Mouse (Mus musculus): ENCODE results near the gene Hdhd5. TPM values are rescaled to one million over a fixed set of nuclear protein-coding genes. Genes with fewer than 3 reads are reported as not detected.

Gene Hdhd5
- polyA plus RNA-seq, 1 experiment: 33.0 TPM

- Histone ChIP-seq H3K4me1 (ENCODE audit: control insufficient read depth, insufficient read depth, low read length) (peaks cover 2% of the 10 kb centered on the region; the same call in 1 of the 2 replicates), H3K27ac (ENCODE audit: control insufficient read depth, insufficient read depth, low read depth, low read length) (no peak overlapping the region), H3K4me3 (ENCODE audit: control insufficient read depth, low read depth, low read length) (no peak overlapping the region), H3K27me3 (ENCODE audit: control insufficient read depth, insufficient read depth, low read length) (no peaks in the 10 kb centered on the region), H3K36me3 (ENCODE audit: control insufficient read depth, insufficient read depth, low read length) (no peaks in the 10 kb centered on the region)
- no peak for TF ChIP-seq POLR2A (IDR thresholded peaks at IDR 0.05; ENCODE audit: control insufficient read depth, low read depth, low read length)
- TF ChIP-seq CTCF (IDR thresholded peaks at IDR 0.05; ENCODE audit: control insufficient read depth, insufficient read depth, insufficient replicate concordance, low read depth, low read length): no peak
Observed at GRCm38 (mm10) chr6:120475288-120475687, 55.8 kb downstream of the Hdhd5 start.

- no peak overlapping the region for H3K27ac ChIP-seq (ENCODE audit: control insufficient read depth, insufficient read depth, low read depth, low read length)
- no peaks in the 10 kb centered on the region for H3K27me3 ChIP-seq (ENCODE audit: control insufficient read depth, insufficient read depth, low read length)
- TF ChIP-seq POLR2A (IDR thresholded peaks at IDR 0.05; ENCODE audit: control insufficient read depth, low read depth, low read length): no peak
- no peak for TF ChIP-seq CTCF (IDR thresholded peaks at IDR 0.05; ENCODE audit: control insufficient read depth, insufficient read depth, insufficient replicate concordance, low read depth, low read length)
- H3K4me1 ChIP-seq (ENCODE audit: control insufficient read depth, insufficient read depth, low read length): peaks cover 2% of the 10 kb centered on the region; the same call in 1 of the 2 replicates
- no peaks in the 10 kb centered on the region for H3K36me3 ChIP-seq (ENCODE audit: control insufficient read depth, insufficient read depth, low read length)
- H3K4me3 ChIP-seq (ENCODE audit: control insufficient read depth, low read depth, low read length): no peak overlapping the region
Observed at GRCm38 (mm10) chr6:120473427-120473826, 57.7 kb downstream of the Hdhd5 start.

- H3K36me3 ChIP-seq (ENCODE audit: control insufficient read depth, insufficient read depth, low read length): no peaks in the 10 kb centered on the region
- TF ChIP-seq CTCF (IDR thresholded peaks at IDR 0.05; ENCODE audit: control insufficient read depth, insufficient read depth, insufficient replicate concordance, low read depth, low read length): no peak
- TF ChIP-seq POLR2A (IDR thresholded peaks at IDR 0.05; ENCODE audit: control insufficient read depth, low read depth, low read length): no peak
- no peaks in the 10 kb centered on the region for H3K27me3 ChIP-seq (ENCODE audit: control insufficient read depth, insufficient read depth, low read length)
- H3K4me3 ChIP-seq (ENCODE audit: control insufficient read depth, low read depth, low read length): no peak overlapping the region
- H3K27ac ChIP-seq (ENCODE audit: control insufficient read depth, insufficient read depth, low read depth, low read length): no peak overlapping the region
- H3K4me1 ChIP-seq (ENCODE audit: control insufficient read depth, insufficient read depth, low read length): peaks cover 2% of the 10 kb centered on the region; the same call in 1 of the 2 replicates
Observed at GRCm38 (mm10) chr6:120472455-120473140, 58.5 kb downstream of the Hdhd5 start.

- H3K27ac ChIP-seq (ENCODE audit: control insufficient read depth, insufficient read depth, low read depth, low read length): peak overlapping the region; percentile 44; the same call in 1 of the 2 replicates
- no peaks in the 10 kb centered on the region for H3K36me3 ChIP-seq (ENCODE audit: control insufficient read depth, insufficient read depth, low read length)
- peaks cover 2% of the 10 kb centered on the region; the same call in 1 of the 2 replicates for H3K4me1 ChIP-seq (ENCODE audit: control insufficient read depth, insufficient read depth, low read length)
- no peaks in the 10 kb centered on the region for H3K27me3 ChIP-seq (ENCODE audit: control insufficient read depth, insufficient read depth, low read length)
- TF ChIP-seq CTCF (IDR thresholded peaks at IDR 0.05; ENCODE audit: control insufficient read depth, insufficient read depth, insufficient replicate concordance, low read depth, low read length) (no peak), POLR2A (IDR thresholded peaks at IDR 0.05; ENCODE audit: control insufficient read depth, low read depth, low read length) (no peak)
- H3K4me3 ChIP-seq (ENCODE audit: control insufficient read depth, low read depth, low read length): no peak overlapping the region
Observed at GRCm38 (mm10) chr6:120471991-120472441, 59.1 kb downstream of the Hdhd5 start.

GRCm38 (mm10) chr6:120470666-120471065 lies 60.5 kb downstream of the Hdhd5 start:
- H3K4me1 ChIP-seq (ENCODE audit: control insufficient read depth, insufficient read depth, low read length): peaks cover 2% of the 10 kb centered on the region; the same call in 1 of the 2 replicates
- no peaks in the 10 kb centered on the region for H3K36me3 ChIP-seq (ENCODE audit: control insufficient read depth, insufficient read depth, low read length)
- no peak overlapping the region for H3K27ac ChIP-seq (ENCODE audit: control insufficient read depth, insufficient read depth, low read depth, low read length)
- no peak overlapping the region for H3K4me3 ChIP-seq (ENCODE audit: control insufficient read depth, low read depth, low read length)
- TF ChIP-seq CTCF (IDR thresholded peaks at IDR 0.05; ENCODE audit: control insufficient read depth, insufficient read depth, insufficient replicate concordance, low read depth, low read length): no peak
- TF ChIP-seq POLR2A (IDR thresholded peaks at IDR 0.05; ENCODE audit: control insufficient read depth, low read depth, low read length): no peak
- H3K27me3 ChIP-seq (ENCODE audit: control insufficient read depth, insufficient read depth, low read length): no peaks in the 10 kb centered on the region

- no peak overlapping the region for H3K4me3 ChIP-seq (ENCODE audit: control insufficient read depth, low read depth, low read length)
- TF ChIP-seq CTCF (IDR thresholded peaks at IDR 0.05; ENCODE audit: control insufficient read depth, insufficient read depth, insufficient replicate concordance, low read depth, low read length): no peak
- no peak for TF ChIP-seq POLR2A (IDR thresholded peaks at IDR 0.05; ENCODE audit: control insufficient read depth, low read depth, low read length)
- peaks cover 4% of the 10 kb centered on the region; the same call in 1 of the 2 replicates for H3K4me1 ChIP-seq (ENCODE audit: control insufficient read depth, insufficient read depth, low read length)
- no peak overlapping the region for H3K27ac ChIP-seq (ENCODE audit: control insufficient read depth, insufficient read depth, low read depth, low read length)
- H3K36me3 ChIP-seq (ENCODE audit: control insufficient read depth, insufficient read depth, low read length): no peaks in the 10 kb centered on the region
- no peaks in the 10 kb centered on the region for H3K27me3 ChIP-seq (ENCODE audit: control insufficient read depth, insufficient read depth, low read length)
Observed at GRCm38 (mm10) chr6:120469770-120470169, 61.3 kb downstream of the Hdhd5 start.

GRCm38 (mm10) chr6:120469268-120469667 lies 61.9 kb downstream of the Hdhd5 start:
- no peak for TF ChIP-seq POLR2A (IDR thresholded peaks at IDR 0.05; ENCODE audit: control insufficient read depth, low read depth, low read length)
- Histone ChIP-seq H3K27me3 (ENCODE audit: control insufficient read depth, insufficient read depth, low read length) (no peaks in the 10 kb centered on the region), H3K4me1 (ENCODE audit: control insufficient read depth, insufficient read depth, low read length) (peaks cover 4% of the 10 kb centered on the region; the same call in 1 of the 2 replicates), H3K4me3 (ENCODE audit: control insufficient read depth, low read depth, low read length) (no peak overlapping the region), H3K27ac (ENCODE audit: control insufficient read depth, insufficient read depth, low read depth, low read length) (no peak overlapping the region), H3K36me3 (ENCODE audit: control insufficient read depth, insufficient read depth, low read length) (no peaks in the 10 kb centered on the region)

All from testis, adult 2 months (tissue).